Mouse (Mus musculus) midbrain, postnatal 0 days (tissue): ENCODE measurements at regions not wholly inside any gene's neighbourhood (a gene's known extent, or its start where the extent isn't known, plus 50 kb on each side); places are given as distances from the start of the nearest gene placed in this dataset.

Experiments used
- ATAC-seq: fragments of 200-750 bp; cut with Nextera tagmentation; 2 replicates; pipeline ENCODE4 v1.8.0; 2017; ENCODE audit warnings: moderate number of reproducible peaks, mild to moderate bottlenecking, moderate TSS enrichment, moderate library complexity; ENCODE audit not compliant: low FRiP score
- DNase-seq: peaks from one replicate; pipeline ENCODE4 v3.0.0-alpha.2; 2015; ENCODE audit warnings: low spot score
- H3K27ac ChIP-seq: fragments of 300-500 bp; sonication (generic); 2 replicates; pipeline ENCODE4 v1.5.1; 2014; ENCODE audit warnings: low read depth, mild to moderate bottlenecking, low read length, mixed read lengths
- H3K27me3 ChIP-seq: fragments of 300-500 bp; sonication (generic); 2 replicates; pipeline ENCODE4 v1.6.1; 2014; ENCODE audit warnings: low read length, control low read depth, mixed read lengths; ENCODE audit not compliant: insufficient read depth
- H3K36me3 ChIP-seq: fragments of 300-500 bp; sonication (generic); 2 replicates; pipeline ENCODE4 v1.6.1; 2014; ENCODE audit warnings: low read length, control low read depth, mixed read lengths; ENCODE audit not compliant: insufficient read depth
- H3K4me1 ChIP-seq: fragments of 300-500 bp; sonication (generic); 2 replicates; pipeline ENCODE4 v1.6.1; 2014; ENCODE audit warnings: mild to moderate bottlenecking, control low read depth, antibody characterized with exemption, low read length, mixed read lengths; ENCODE audit not compliant: insufficient read depth
- H3K4me2 ChIP-seq: fragments of 300-500 bp; sonication (generic); 2 replicates; pipeline ENCODE4 v1.6.1; 2014; ENCODE audit warnings: low read depth, mild to moderate bottlenecking, low read length, mixed read lengths; ENCODE audit not compliant: poor library complexity, severe bottlenecking
- H3K4me3 ChIP-seq: fragments of 300-500 bp; sonication (generic); 2 replicates; pipeline ENCODE4 v1.5.1; 2014; ENCODE audit warnings: low read depth, mild to moderate bottlenecking, low read length, moderate library complexity
- H3K9ac ChIP-seq: fragments of 300-500 bp; sonication (generic); replicated peaks from 2 replicates; pipeline ENCODE4 v1.6.1; 2014; ENCODE audit warnings: mild to moderate bottlenecking, low read length, moderate library complexity, mixed read lengths; ENCODE audit not compliant: poor library complexity, severe bottlenecking
- H3K9me3 ChIP-seq: fragments of 300-500 bp; sonication (generic); 2 replicates; pipeline ENCODE4 v1.6.1; 2016; ENCODE audit warnings: low read length, control low read depth
- CTCF ChIP-seq: IDR thresholded peaks from 2 replicates; pipeline ENCODE4 v1.5.1; 2016; ENCODE audit warnings: antibody characterized with exemption, mild to moderate bottlenecking
- WGBS: fragments of 180-500 bp; shearing (Covaris S2); extraction: QIAGEN DNeasy Blood & Tissue Kit; methylation state at CpG from one replicate; pipeline ENCODE4 v1.1.7; 2014; 5-methylcytosine and 5-hydroxymethylcytosine counted together

DNA sequence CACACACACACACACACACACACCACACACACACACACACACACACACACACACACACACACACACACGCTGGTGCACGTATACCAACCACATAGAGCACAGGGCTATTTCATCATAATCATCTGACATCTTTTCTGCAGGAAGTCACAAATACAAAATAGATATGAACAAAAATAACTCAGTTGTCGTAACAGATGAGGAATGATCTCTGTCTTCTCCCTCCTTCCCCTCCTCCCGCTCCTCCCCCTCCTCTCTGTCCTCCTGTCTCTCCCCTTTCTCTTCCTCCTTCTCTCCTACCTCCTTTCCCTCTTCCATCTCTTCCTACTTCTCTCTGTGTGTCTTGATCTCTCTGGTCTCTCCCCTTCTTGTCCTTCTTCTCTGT lies 85.2 kb upstream of the Bmp2k start:
- Histone ChIP-seq H3K4me1 (peaks cover 4% of the 10 kb centered on the region; the same call in 1 of the 2 replicates), H3K27me3 (no peaks in the 10 kb centered on the region), H3K4me2 (no peak overlapping the region), H3K36me3 (no peaks in the 10 kb centered on the region), H3K9ac (no peak overlapping the region), H3K4me3 (no peak overlapping the region), H3K9me3 (no peaks in the 10 kb centered on the region), H3K27ac (no peak overlapping the region)
- 89% methylated on average over 4 of the region's 4 CpGs for WGBS
- DNase-seq (no peak), ATAC-seq (no peak)
- no peak for TF ChIP-seq CTCF

- ATAC-seq (no peak), DNase-seq (no peak)
- H3K36me3 ChIP-seq: no peaks in the 10 kb centered on the region
- TF ChIP-seq CTCF: no peak
- no peaks in the 10 kb centered on the region for H3K9me3 ChIP-seq
- H3K4me1 ChIP-seq: peaks cover 4% of the 10 kb centered on the region; the same call in 1 of the 2 replicates
- no peak overlapping the region for H3K4me2 ChIP-seq
- no peak overlapping the region for H3K4me3 ChIP-seq
- 91% methylated on average over 4 of the region's 4 CpGs for WGBS
- H3K9ac ChIP-seq: no peak overlapping the region
- no peaks in the 10 kb centered on the region for H3K27me3 ChIP-seq
- no peak overlapping the region for H3K27ac ChIP-seq
Observed at GRCm38 (mm10) chr5:96912781-96913180, 84.7 kb upstream of the Bmp2k start.

DNA sequence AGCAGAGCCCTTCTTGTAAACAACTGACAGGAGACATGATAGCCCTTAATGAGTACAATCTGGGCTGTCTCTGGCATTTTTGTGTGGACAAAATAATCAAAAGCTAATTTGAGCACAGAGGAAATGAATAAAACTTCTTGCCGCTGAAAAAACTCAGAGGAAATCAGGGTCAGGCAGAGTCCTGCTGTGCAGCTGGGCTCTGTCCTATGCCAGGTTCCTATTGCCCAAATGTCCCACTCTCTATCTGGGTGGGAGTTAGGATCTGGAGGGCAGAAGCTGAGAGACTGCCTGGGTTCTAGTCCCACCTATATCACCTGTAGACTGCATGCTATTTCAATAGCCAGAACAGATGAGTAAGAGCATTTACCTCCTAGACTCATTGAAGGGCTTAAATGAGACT lies 83.8 kb upstream of the Bmp2k start:
- no peak for ATAC-seq
- no peaks in the 10 kb centered on the region for H3K27me3 ChIP-seq
- no peaks in the 10 kb centered on the region for H3K9me3 ChIP-seq
- H3K4me2 ChIP-seq: no peak overlapping the region
- H3K4me3 ChIP-seq: no peak overlapping the region
- peaks cover 4% of the 10 kb centered on the region; the same call in 1 of the 2 replicates for H3K4me1 ChIP-seq
- WGBS: 64% methylated on average over 1 of the region's 1 CpGs
- no peak overlapping the region for H3K9ac ChIP-seq
- no peaks in the 10 kb centered on the region for H3K36me3 ChIP-seq
- no peak overlapping the region for H3K27ac ChIP-seq
- TF ChIP-seq CTCF: no peak
- DNase-seq: no peak

DNA sequence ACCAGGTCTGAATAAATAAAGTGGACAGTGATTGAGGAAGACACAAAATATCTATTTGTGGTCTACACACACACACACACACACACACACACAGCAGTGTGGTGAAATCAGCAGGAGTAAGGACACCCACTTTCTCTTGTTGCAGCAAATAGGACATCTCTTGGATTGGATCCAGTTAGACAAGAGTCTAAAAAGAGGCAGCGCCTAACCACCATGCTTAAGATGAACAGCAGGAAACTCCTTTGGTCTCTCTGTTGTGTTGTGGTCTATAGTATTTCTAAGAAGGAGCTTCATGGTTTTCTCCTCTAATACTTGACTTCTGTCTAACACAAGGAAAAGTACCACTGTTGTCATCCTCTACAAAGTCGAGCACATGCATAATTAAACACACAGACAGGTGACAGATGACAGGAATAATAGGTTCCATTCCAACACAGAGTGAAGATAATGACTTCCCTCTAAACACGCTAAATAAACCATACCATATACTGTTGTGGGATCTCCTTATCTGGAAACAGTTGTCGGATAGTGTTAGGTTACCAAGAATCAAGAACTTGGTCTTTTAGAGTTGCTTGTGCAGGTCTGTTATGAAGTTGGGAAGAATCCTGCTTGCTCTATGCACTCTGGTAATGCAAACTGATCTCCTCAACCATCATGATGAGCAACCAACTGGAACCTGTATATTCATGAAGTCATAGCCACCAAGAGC lies 82.6 kb upstream of the Bmp2k start:
- Histone ChIP-seq H3K4me3 (no peak overlapping the region), H3K9me3 (no peaks in the 10 kb centered on the region), H3K4me2 (no peak overlapping the region), H3K27ac (no peak overlapping the region), H3K36me3 (no peaks in the 10 kb centered on the region), H3K27me3 (no peaks in the 10 kb centered on the region), H3K4me1 (peaks cover 4% of the 10 kb centered on the region; the same call in 1 of the 2 replicates), H3K9ac (no peak overlapping the region)
- 89% methylated on average over 4 of the region's 4 CpGs for WGBS
- ATAC-seq (no peak), DNase-seq (no peak)
- no peak for TF ChIP-seq CTCF

- TF ChIP-seq CTCF: peak; percentile 48
- Histone ChIP-seq H3K4me2 (no peak overlapping the region), H3K4me1 (peaks cover 4% of the 10 kb centered on the region; the same call in 1 of the 2 replicates), H3K27ac (no peak overlapping the region), H3K4me3 (no peak overlapping the region), H3K27me3 (no peaks in the 10 kb centered on the region), H3K9ac (no peak overlapping the region), H3K36me3 (no peaks in the 10 kb centered on the region), H3K9me3 (no peaks in the 10 kb centered on the region)
- DNase-seq: peak; percentile 71
- WGBS: 42% methylated on average over 6 of the region's 6 CpGs
- ATAC-seq: peak; percentile 67
Observed at GRCm38 (mm10) chr5:96916897-96917296, 80.6 kb upstream of the Bmp2k start.

DNA sequence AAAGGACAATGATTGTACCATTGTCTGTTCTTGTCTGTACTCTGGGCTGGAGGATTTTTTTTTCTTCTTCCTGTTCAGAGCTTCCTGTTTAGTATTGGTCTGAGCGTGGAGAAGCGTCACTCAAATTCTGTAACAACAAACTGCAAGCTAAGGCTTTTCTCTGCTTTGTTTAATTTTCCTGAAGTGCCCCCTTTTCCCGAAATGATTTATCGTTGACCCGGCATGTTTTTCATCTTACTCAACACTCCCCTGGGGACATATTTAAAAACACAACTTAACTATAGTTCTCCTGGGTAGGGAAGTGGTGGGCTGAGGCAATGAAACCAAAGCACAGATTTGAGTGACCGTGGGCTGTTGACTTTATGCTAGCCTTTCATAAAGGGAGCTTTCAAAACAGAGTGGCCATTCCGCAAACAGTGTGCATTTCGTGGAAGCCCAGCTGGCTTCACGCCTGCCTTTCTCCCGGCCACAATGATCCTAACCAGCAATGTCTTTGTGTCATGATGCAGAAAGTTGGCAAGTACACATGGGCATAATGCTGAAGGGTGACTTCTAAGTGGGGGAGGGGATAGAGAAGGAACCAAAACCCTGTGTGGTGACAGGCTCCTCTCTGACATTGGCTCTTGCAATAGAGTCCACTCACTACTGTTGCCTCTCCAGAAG lies 79.8 kb upstream of the Bmp2k start:
- H3K4me2 ChIP-seq: no peak overlapping the region
- H3K4me3 ChIP-seq: no peak overlapping the region
- peaks cover 4% of the 10 kb centered on the region; the same call in 1 of the 2 replicates for H3K4me1 ChIP-seq
- no peak for TF ChIP-seq CTCF
- H3K9ac ChIP-seq: no peak overlapping the region
- no peaks in the 10 kb centered on the region for H3K36me3 ChIP-seq
- peak; percentile 63; the same call in 1 of the 2 replicates for ATAC-seq
- DNase-seq: peak; percentile 81
- peak overlapping the region; percentile 38; the same call in 1 of the 2 replicates for H3K27ac ChIP-seq
- H3K9me3 ChIP-seq: no peaks in the 10 kb centered on the region
- no peaks in the 10 kb centered on the region for H3K27me3 ChIP-seq
- WGBS: 64% methylated on average over 10 of the region's 10 CpGs
